Mouse (Mus musculus) heart, embryonic 15.5 days (tissue): ENCODE measurements around the gene Six5. TPM values are rescaled to one million over a fixed set of nuclear protein-coding genes. Genes with fewer than 3 reads are reported as not detected.

Experiments used
- ATAC-seq: fragments of 200-750 bp; cut with Nextera tagmentation; replicated peaks from 2 replicates; pipeline ENCODE4 v1.8.0; 2017; ENCODE audit warnings: low read depth, moderate TSS enrichment; ENCODE audit not compliant: insufficient number of reproducible peaks, insufficient read depth, low FRiP score
- H3K27ac ChIP-seq: fragments of 300-500 bp; sonication (generic); 2 replicates; pipeline ENCODE4 v1.5.1; 2015; ENCODE audit warnings: mild to moderate bottlenecking, inconsistent platforms
- H3K27me3 ChIP-seq: fragments of 300-500 bp; sonication (generic); 2 replicates; pipeline ENCODE4 v1.6.1; 2015; ENCODE audit warnings: inconsistent platforms
- H3K36me3 ChIP-seq: fragments of 300-500 bp; sonication (generic); 2 replicates; pipeline ENCODE4 v1.6.1; 2015; ENCODE audit warnings: mild to moderate bottlenecking, inconsistent platforms
- H3K4me1 ChIP-seq: fragments of 300-500 bp; sonication (generic); replicated peaks from 2 replicates; pipeline ENCODE4 v1.6.1; 2015; ENCODE audit warnings: inconsistent platforms
- H3K4me2 ChIP-seq: fragments of 300-500 bp; sonication (generic); 2 replicates; pipeline ENCODE4 v1.6.1; 2015; ENCODE audit warnings: inconsistent platforms, mild to moderate bottlenecking, moderate library complexity
- H3K4me3 ChIP-seq: fragments of 300-500 bp; sonication (generic); 2 replicates; pipeline ENCODE4 v1.5.1; 2015; ENCODE audit warnings: mild to moderate bottlenecking, inconsistent platforms
- H3K9ac ChIP-seq: fragments of 300-500 bp; sonication (generic); 2 replicates; pipeline ENCODE4 v1.6.1; 2015; ENCODE audit warnings: mild to moderate bottlenecking, inconsistent platforms
- H3K9me3 ChIP-seq: fragments of 300-500 bp; sonication (generic); replicated peaks from 2 replicates; pipeline ENCODE4 v1.6.1; 2016; ENCODE audit warnings: inconsistent platforms
- WGBS: fragments of 180-500 bp; shearing (Covaris S2); methylation state at CpG from one replicate; pipeline ENCODE4 v1.1.7; 2015; ENCODE audit warnings: mixed read lengths; 5-methylcytosine and 5-hydroxymethylcytosine counted together
- polyA plus RNA-seq: library from polyadenylated mRNA; unstranded; fragments of >200 nt; fragmentation: Nextera tagmentation; extraction: Ambion mirVana; gene quantifications from 2 replicates; pipeline ENCODE4 v1.2.1, GENCODE M21; 2015

The Six5 gene
- polyA plus RNA-seq, 1 experiment from 2014 or later = 4.9 TPM

- H3K4me3 ChIP-seq = peak overlapping the region; percentile 46; the same call in 1 of the 2 replicates
- H3K27me3 ChIP-seq = 0 out of 2 replicates have a peak, but pooled peaks cover 3% of the 10 kb centered on the region
- no peaks in the 10 kb centered on the region for H3K9me3 ChIP-seq
- peaks cover 68% of the 10 kb centered on the region for H3K4me1 ChIP-seq
- H3K4me2 ChIP-seq = peak overlapping the region; percentile 63
- ATAC-seq = no peak
- 12% methylated on average over 14 of the region's 14 CpGs for WGBS
- H3K36me3 ChIP-seq = peaks cover 45% of the 10 kb centered on the region
- H3K9ac ChIP-seq = peak overlapping the region; percentile 12; the same call in 1 of the 2 replicates
- peak overlapping the region; percentile 86 for H3K27ac ChIP-seq
Measured at GRCm38 (mm10) chr7:19086042-19086441, 8.4 kb upstream of the Six5 start.

GRCm38 (mm10) chr7:19086760-19087159, 7.6 kb upstream of the Six5 start:
- H3K4me1 ChIP-seq = peaks cover 64% of the 10 kb centered on the region
- no peak overlapping the region for H3K27ac ChIP-seq
- H3K9ac ChIP-seq = no peak overlapping the region
- ATAC-seq = no peak
- H3K4me3 ChIP-seq = no peak overlapping the region
- 0 out of 2 replicates have a peak, but pooled peaks cover 3% of the 10 kb centered on the region for H3K27me3 ChIP-seq
- H3K36me3 ChIP-seq = peaks cover 37% of the 10 kb centered on the region
- no peak overlapping the region for H3K4me2 ChIP-seq
- no peaks in the 10 kb centered on the region for H3K9me3 ChIP-seq
- WGBS = 68% methylated on average over 18 of the region's 18 CpGs

GRCm38 (mm10) chr7:19088813-19089212, 5.6 kb upstream of the Six5 start:
- Histone ChIP-seq H3K27ac (no peak overlapping the region), H3K36me3 (peaks cover 35% of the 10 kb centered on the region), H3K4me2 (no peak overlapping the region), H3K9me3 (no peaks in the 10 kb centered on the region), H3K4me1 (peaks cover 62% of the 10 kb centered on the region), H3K27me3 (0 out of 2 replicates have a peak, but pooled peaks cover 3% of the 10 kb centered on the region), H3K9ac (no peak overlapping the region), H3K4me3 (no peak overlapping the region)
- no peak for ATAC-seq
- 46% methylated on average over 10 of the region's 10 CpGs for WGBS

GRCm38 (mm10) chr7:19091913-19092312, 2.5 kb upstream of the Six5 start:
- H3K9ac ChIP-seq = peak overlapping the region; percentile 48; the same call in 1 of the 2 replicates
- no peaks in the 10 kb centered on the region for H3K9me3 ChIP-seq
- ATAC-seq = no peak
- H3K27ac ChIP-seq = peak overlapping the region; percentile 97
- 0 out of 2 replicates have a peak, but pooled peaks cover 3% of the 10 kb centered on the region for H3K27me3 ChIP-seq
- H3K36me3 ChIP-seq = peaks cover 35% of the 10 kb centered on the region
- H3K4me2 ChIP-seq = peak overlapping the region; percentile 96
- H3K4me1 ChIP-seq = peaks cover 43% of the 10 kb centered on the region
- 54% methylated on average over 17 of the region's 17 CpGs for WGBS
- no peak overlapping the region for H3K4me3 ChIP-seq

- Histone ChIP-seq H3K36me3 (peaks cover 35% of the 10 kb centered on the region), H3K9ac (peak overlapping the region; percentile 48)
Measured at GRCm38 (mm10) chr7:19092381-19093173, 1.8 kb upstream of the Six5 start.

GRCm38 (mm10) chr7:19093174-19093521, 1.2 kb upstream of the Six5 start:
- Histone ChIP-seq H3K9ac (peak overlapping the region; percentile 48; the same call in 1 of the 2 replicates), H3K4me2 (peak overlapping the region; percentile 96), H3K9me3 (no peaks in the 10 kb centered on the region), H3K4me3 (peak overlapping the region; percentile 85), H3K27ac (peak overlapping the region; percentile 97), H3K36me3 (peaks cover 32% of the 10 kb centered on the region), H3K27me3 (0 out of 2 replicates have a peak, but pooled peaks cover 3% of the 10 kb centered on the region), H3K4me1 (peaks cover 52% of the 10 kb centered on the region)
- 0% methylated on average over 14 of the region's 15 CpGs for WGBS
- peak; percentile 60 for ATAC-seq

More at GRCm38 (mm10) chr7:19092381-19093173, 1.8 kb upstream of the Six5 start:
- Histone ChIP-seq H3K9me3 (no peaks in the 10 kb centered on the region), H3K4me1 (peaks cover 47% of the 10 kb centered on the region), H3K4me3 (peak overlapping the region; percentile 85), H3K4me2 (peak overlapping the region; percentile 96), H3K27me3 (0 out of 2 replicates have a peak, but pooled peaks cover 3% of the 10 kb centered on the region), H3K27ac (peak overlapping the region; percentile 97)
- peak; percentile 47 for ATAC-seq
- 8% methylated on average over 38 of the region's 38 CpGs for WGBS

GRCm38 (mm10) chr7:19093537-19094385, 633 bp upstream of the Six5 start:
- peak; percentile 82 for ATAC-seq
- H3K9me3 ChIP-seq = no peaks in the 10 kb centered on the region
- H3K36me3 ChIP-seq = peaks cover 25% of the 10 kb centered on the region; the same call in 1 of the 2 replicates
- peak overlapping the region; percentile 96 for H3K4me2 ChIP-seq
- peak overlapping the region; percentile 97 for H3K27ac ChIP-seq
- peak overlapping the region; percentile 85 for H3K4me3 ChIP-seq
- under 1% methylated on average over 45 of the region's 45 CpGs for WGBS
- H3K4me1 ChIP-seq = peaks cover 48% of the 10 kb centered on the region
- peak overlapping the region; percentile 93 for H3K9ac ChIP-seq
- H3K27me3 ChIP-seq = 0 out of 2 replicates have a peak, but pooled peaks cover 3% of the 10 kb centered on the region

GRCm38 (mm10) chr7:19094826-19095750, 694 bp downstream of the Six5 start:
- Histone ChIP-seq H3K9me3 (no peaks in the 10 kb centered on the region), H3K4me3 (peak overlapping the region; percentile 85), H3K4me1 (peaks cover 45% of the 10 kb centered on the region), H3K27ac (peak overlapping the region; percentile 97), H3K36me3 (peaks cover 15% of the 10 kb centered on the region; the same call in 1 of the 2 replicates), H3K27me3 (0 out of 2 replicates have a peak, but pooled peaks cover 3% of the 10 kb centered on the region), H3K4me2 (peak overlapping the region; percentile 96), H3K9ac (peak overlapping the region; percentile 93)
- under 1% methylated on average over 84 of the region's 87 CpGs for WGBS
- ATAC-seq = no peak

GRCm38 (mm10) chr7:19095751-19096110, 1.3 kb downstream of the Six5 start:
- H3K4me3 ChIP-seq = peak overlapping the region; percentile 85
- under 1% methylated on average over 19 of the region's 19 CpGs for WGBS
- H3K4me1 ChIP-seq = peaks cover 45% of the 10 kb centered on the region
- no peaks in the 10 kb centered on the region for H3K9me3 ChIP-seq
- no peak for ATAC-seq
- H3K36me3 ChIP-seq = peaks cover 8% of the 10 kb centered on the region; the same call in 1 of the 2 replicates
- H3K27me3 ChIP-seq = 0 out of 2 replicates have a peak, but pooled peaks cover under 1% of the 10 kb centered on the region
- peak overlapping the region; percentile 93 for H3K9ac ChIP-seq
- peak overlapping the region; percentile 96 for H3K4me2 ChIP-seq
- H3K27ac ChIP-seq = peak overlapping the region; percentile 97

GRCm38 (mm10) chr7:19096421-19096976, 2.1 kb downstream of the Six5 start:
- H3K27me3 ChIP-seq = no peaks in the 10 kb centered on the region
- peak overlapping the region; percentile 96 for H3K4me2 ChIP-seq
- H3K36me3 ChIP-seq = peaks cover 7% of the 10 kb centered on the region; the same call in 1 of the 2 replicates
- WGBS = 55% methylated on average over 5 of the region's 5 CpGs
- no peaks in the 10 kb centered on the region for H3K9me3 ChIP-seq
- H3K4me1 ChIP-seq = peaks cover 44% of the 10 kb centered on the region
- peak overlapping the region; percentile 85 for H3K4me3 ChIP-seq
- H3K27ac ChIP-seq = peak overlapping the region; percentile 97
- peak overlapping the region; percentile 93 for H3K9ac ChIP-seq
- no peak for ATAC-seq
